Comparison of ENCODE assay signal across 10 mouse cellular contexts in the genomic region with DNA sequence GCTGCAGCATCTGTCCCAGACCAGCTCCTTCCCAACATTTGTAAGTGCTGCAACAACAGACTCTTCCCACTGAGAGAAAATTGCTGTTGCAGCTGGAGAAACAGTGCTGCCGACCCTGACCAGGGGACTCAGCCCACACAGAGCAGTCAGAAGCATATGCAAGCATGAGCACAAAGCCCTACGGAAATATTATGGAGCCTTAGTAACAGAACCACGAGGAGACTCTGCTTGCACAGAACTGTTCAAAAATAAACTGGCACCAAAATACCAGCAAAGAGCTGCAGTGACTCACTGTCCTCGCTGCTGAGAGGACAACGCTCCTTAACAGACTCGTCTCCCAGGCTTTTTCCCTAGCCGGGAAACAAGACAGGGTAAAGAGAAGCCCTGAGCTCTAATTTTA. TPM values are rescaled to one million over a fixed set of nuclear protein-coding genes. Genes with fewer than 3 reads are reported as not detected.
DNase-seq lines count a peak whose midpoint lies in the region; ATAC-seq and TF ChIP-seq lines count a peak whose summit lies in the region.
"Had no signal": no experiment of that assay in that cellular context is flagged by ENCODE, and none has a peak within 500 bp of the region (broad histone marks: within the 10 kb centered on the region; RNA-seq: fewer than 3 reads in every experiment).

No protein-coding gene starts in this region.

- peak overlapping the region; percentile 48 for H3K9ac ChIP-seq in heart, embryonic 13.5 days
- H3K9ac ChIP-seq: lung, embryonic 15.5 days had no signal

- no peak overlapping the region for H3K4me3 ChIP-seq in heart, embryonic 13.5 days
- H3K4me3 ChIP-seq in cortical plate, adult 2 months (ENCODE audit: insufficient read depth, low read length), result no peak overlapping the region
- H3K4me3 ChIP-seq: lung, embryonic 15.5 days had no signal

- H3K27me3 ChIP-seq in heart, embryonic 13.5 days (replicated peaks), result no peaks in the 10 kb centered on the region
- H3K27me3 ChIP-seq: lung, embryonic 15.5 days had no signal

- TF ChIP-seq POLR2A in cortical plate, adult 2 months (IDR thresholded peaks at IDR 0.05; ENCODE audit: extremely low read depth, insufficient read depth, low read length), result no peak; the same call in 1 of the 2 replicates

- no peaks in the 10 kb centered on the region for H3K9me3 ChIP-seq in heart, embryonic 13.5 days
- H3K9me3 ChIP-seq: lung, embryonic 15.5 days had no signal

- no peak for TF ChIP-seq CTCF in cortical plate, adult 2 months (IDR thresholded peaks at IDR 0.05; ENCODE audit: extremely low read depth, insufficient read depth, low read length)

- H3K36me3 ChIP-seq in heart, embryonic 13.5 days, result no peaks in the 10 kb centered on the region
- H3K36me3 ChIP-seq: lung, embryonic 15.5 days had no signal

- intact Hi-C loops in left cerebral cortex, postnatal 14 days (cut with DNase I), result no loop called here

- H3K27ac ChIP-seq in heart, embryonic 13.5 days (replicated peaks), result peak overlapping the region; percentile 71
- H3K27ac ChIP-seq in cortical plate, adult 2 months (ENCODE audit: insufficient read depth, low read length), result peak overlapping the region; percentile 45
- H3K27ac ChIP-seq: lung, embryonic 15.5 days had no signal

- WGBS in heart, embryonic 13.5 days, result 35% methylated on average over 7 of the region's 7 CpGs

- peak overlapping the region; percentile 23 for H3K4me2 ChIP-seq in heart, embryonic 13.5 days
- H3K4me2 ChIP-seq: lung, embryonic 15.5 days had no signal

- ATAC-seq in heart, embryonic 13.5 days (ENCODE audit: extremely low read depth, insufficient number of reproducible peaks, low FRiP score, low TSS enrichment), result no peak
- ATAC-seq in megakaryocyte, adult 5-6 weeks (ENCODE audit: poor library complexity, severe bottlenecking), result no peak

- peaks cover 48% of the 10 kb centered on the region for H3K4me1 ChIP-seq in heart, embryonic 13.5 days
- H3K4me1 ChIP-seq in cortical plate, adult 2 months (ENCODE audit: control insufficient read depth, insufficient read depth, low read length), result peaks cover 16% of the 10 kb centered on the region

- DNase-seq in heart, adult 18-20 months, result no peak
- peak; percentile 71 for DNase-seq in 3T3-L1 (ENCODE audit: low read depth, low spot score)
- DNase-seq in left cerebral cortex, postnatal 14 days (ENCODE audit: low spot score in 2 of 2), result peak; percentile 66 to 84
- DNase-seq in gastrocnemius, postnatal 4 days (ENCODE audit: low spot score in 2 of 2), result no peak
- DNase-seq in thymus, postnatal 14 days, result no peak
- DNase-seq: kidney, adult 8-10 months had no signal

RNA-seq across cellular contexts. Expression of a gene that starts 47.0 kb away (rescaled TPM):
- polyA plus RNA-seq in heart, embryonic 13.5 days (2015; fragmentation: Nextera tagmentation; extraction: Ambion mirVana), result 56.8 and 57.8 TPM in 2 replicates
- 100 to 1,000 TPM; 232 to 280 TPM for total RNA-seq in heart, adult 18-20 months (2021)
- 84.4 and 87.8 TPM in 2 replicates for polyA plus RNA-seq in cortical plate, adult 2 months (2012; rRNA removed)
- 10 to 100 TPM; 75.8 to 77.4 TPM for total RNA-seq in left cerebral cortex, postnatal 14 days (2021)
- total RNA-seq in megakaryocyte, adult 5-6 weeks (2015), result 71.9 and 75.0 TPM in 2 replicates
- total RNA-seq in megakaryocyte, adult 5-6 weeks (2017), result 112 and 115 TPM in 2 replicates
- 10 to 100 TPM; 62.7 to 66.9 TPM for total RNA-seq in gastrocnemius, postnatal 4 days (2021)

Comparison
In these comparisons a context has a peak if more than half of its experiments do, and no peak if none do; other contexts are left out.
1. DNase-seq: peak in 3T3-L1 (single experiment) and left cerebral cortex, postnatal 14 days (2 of 2); none in heart, adult 18-20 months (0 of 2), gastrocnemius, postnatal 4 days (0 of 2) and thymus, postnatal 14 days (single experiment).